Mouse (Mus musculus) liver, adult 2 months (tissue): ENCODE data around the gene Mon2. TPM values are rescaled to one million over a fixed set of nuclear protein-coding genes. Genes with fewer than 3 reads are reported as not detected.

ENCODE experiments used
- DNase-seq: peaks from one replicate; pipeline ENCODE4 v3.0.0-alpha.2; 2011; ENCODE audit warnings: low read depth, low spot score; ENCODE audit errors: extremely low read depth
- H3K27ac ChIP-seq: fragments of 200-500 bp; replicated peaks from 2 replicates; pipeline ENCODE4 v1.5.1; 2012; ENCODE audit warnings: low read depth, mild to moderate bottlenecking, control low read depth, inconsistent platforms, low read length; ENCODE audit not compliant: insufficient read depth
- H3K27me3 ChIP-seq: fragments of 200-500 bp; 2 replicates; pipeline ENCODE4 v1.6.1; 2012; ENCODE audit warnings: mild to moderate bottlenecking, moderate library complexity, low read length, inconsistent platforms; ENCODE audit not compliant: control insufficient read depth, insufficient read depth
- H3K36me3 ChIP-seq: fragments of 200-500 bp; 2 replicates; pipeline ENCODE4 v1.6.1; 2012; ENCODE audit warnings: low read length, inconsistent platforms; ENCODE audit not compliant: control insufficient read depth, insufficient read depth
- H3K4me1 ChIP-seq: fragments of 200-500 bp; 2 replicates; pipeline ENCODE4 v1.6.1; 2011; ENCODE audit warnings: low read length; ENCODE audit not compliant: control insufficient read depth, insufficient read depth
- H3K4me3 ChIP-seq: fragments of 200-500 bp; 2 replicates; pipeline ENCODE4 v1.5.1; 2011; ENCODE audit warnings: low read depth, mild to moderate bottlenecking, control low read depth, low read length, moderate library complexity; ENCODE audit not compliant: insufficient read depth
- H3K79me2 ChIP-seq: fragments of 200-500 bp; 2 replicates; pipeline ENCODE4 v1.6.1; 2012; ENCODE audit warnings: inconsistent platforms, mild to moderate bottlenecking, low read length, moderate library complexity; ENCODE audit not compliant: control insufficient read depth, insufficient read depth
- H3K9ac ChIP-seq: fragments of 200-500 bp; 2 replicates; pipeline ENCODE4 v1.6.1; 2012; ENCODE audit warnings: low read depth, mild to moderate bottlenecking, control low read depth, inconsistent platforms, low read length
- CTCF ChIP-seq: fragments of 200-500 bp; IDR thresholded peaks from 2 replicates; pipeline ENCODE4 v1.5.1; 2011; ENCODE audit warnings: low read depth, low read length, control low read depth
- POLR2A ChIP-seq: fragments of 200-500 bp; IDR thresholded peaks from 2 replicates; pipeline ENCODE4 v1.6.1; 2011; ENCODE audit warnings: low read length, control low read depth; ENCODE audit not compliant: insufficient read depth; ENCODE audit errors: extremely low read depth
- WGBS: fragments of 180-500 bp; shearing (Covaris S2); methylation state at CpG from one replicate; pipeline ENCODE4 v1.1.7; 2018; 5-methylcytosine and 5-hydroxymethylcytosine counted together
- polyA plus RNA-seq: library from polyadenylated mRNA; depleted of rRNA; stranded (reverse); fragments of >200 nt; gene quantifications from 2 replicates; pipeline ENCODE4 v1.2.3, GENCODE M21; 2012
- total RNA-seq: library from RNA; depleted of rRNA; stranded (reverse); fragments of >200 nt; gene quantifications from 2 replicates; pipeline ENCODE4 v1.2.3, GENCODE M21; 2014

The Mon2 gene
- total and polyA plus RNA-seq, 2 experiments = 35.1 to 51.8 TPM

DNA sequence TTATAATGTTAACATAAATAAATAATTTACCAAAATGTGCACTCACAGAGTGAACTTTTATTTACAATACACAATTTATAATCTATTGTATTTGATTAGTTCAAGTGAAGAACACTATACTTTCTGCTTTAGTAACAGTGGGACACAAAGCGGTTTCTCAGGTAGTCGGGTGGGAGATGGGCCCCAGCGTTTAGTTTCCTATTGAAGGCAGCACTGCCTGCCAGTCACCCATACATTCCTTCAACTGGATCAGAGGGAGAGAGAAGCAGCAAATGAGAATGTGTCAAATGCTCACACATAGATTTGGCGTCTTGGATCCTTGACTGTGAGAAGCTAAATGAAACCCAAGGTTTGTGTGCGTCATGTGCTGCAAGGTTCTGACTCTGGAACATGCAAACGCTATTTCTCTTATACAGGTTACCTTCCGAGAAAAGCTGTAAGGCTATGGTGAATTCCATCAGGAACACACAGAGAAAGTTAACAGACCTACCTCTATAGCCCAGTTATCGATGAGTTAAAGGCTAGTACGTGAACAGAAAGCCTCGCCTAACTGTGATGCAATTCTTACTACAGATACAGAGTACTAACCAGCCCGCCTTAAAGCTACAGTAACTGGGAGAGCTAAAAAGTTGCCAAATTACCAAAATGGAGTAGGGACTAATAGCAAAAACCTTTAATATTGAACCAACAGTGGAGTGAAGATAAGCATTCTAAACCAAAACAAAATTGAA is 35.9 kb upstream of the Mon2 start:
- peaks cover 3% of the 10 kb centered on the region; the same call in 1 of the 2 replicates for H3K4me1 ChIP-seq
- H3K27ac ChIP-seq = no peak overlapping the region
- H3K4me3 ChIP-seq = no peak overlapping the region
- peaks cover 32% of the 10 kb centered on the region for H3K36me3 ChIP-seq
- WGBS = 62% methylated on average over 11 of the region's 11 CpGs
- no peaks in the 10 kb centered on the region; the same call in 1 of the 2 replicates for H3K79me2 ChIP-seq
- TF ChIP-seq POLR2A (no peak), CTCF (no peak)
- H3K9ac ChIP-seq = no peak overlapping the region
- no peaks in the 10 kb centered on the region for H3K27me3 ChIP-seq
- DNase-seq = peak; percentile 57

DNA sequence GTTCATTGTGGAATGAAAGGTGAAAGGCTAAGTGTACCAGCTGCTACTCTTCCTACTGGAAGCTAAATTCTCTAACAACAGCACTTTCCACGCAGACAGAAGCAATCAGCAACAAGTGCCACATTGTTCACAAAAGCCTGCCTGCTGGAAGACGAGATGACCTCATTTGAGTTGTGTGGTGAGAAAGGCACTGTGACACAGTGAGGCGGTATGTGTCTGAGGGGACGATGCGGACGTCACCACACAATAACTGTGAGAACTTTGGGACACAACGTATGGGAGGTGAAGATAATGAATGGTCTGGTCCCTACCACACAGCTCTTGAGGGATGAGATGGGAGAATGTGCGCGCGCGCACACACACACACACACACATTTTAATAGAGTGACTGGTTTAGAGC is 34.2 kb upstream of the Mon2 start:
- 93% methylated on average over 11 of the region's 11 CpGs for WGBS
- Histone ChIP-seq H3K27me3 (no peaks in the 10 kb centered on the region), H3K4me1 (peaks cover 3% of the 10 kb centered on the region; the same call in 1 of the 2 replicates)

GRCm38 (mm10) chr10:123108527-123108926 is 32.2 kb upstream of the Mon2 start:
- Histone ChIP-seq H3K4me1 (peaks cover 3% of the 10 kb centered on the region; the same call in 1 of the 2 replicates), H3K36me3 (peaks cover 24% of the 10 kb centered on the region), H3K27me3 (no peaks in the 10 kb centered on the region), H3K79me2 (no peaks in the 10 kb centered on the region; the same call in 1 of the 2 replicates), H3K9ac (no peak overlapping the region), H3K4me3 (no peak overlapping the region), H3K27ac (no peak overlapping the region)
- no peak for DNase-seq
- no peak for TF ChIP-seq POLR2A
- no peak for TF ChIP-seq CTCF
- 82% methylated on average over 1 of the region's 1 CpGs for WGBS

More for the DNA sequence above, 34.2 kb upstream of the Mon2 start:
- H3K79me2 ChIP-seq = no peaks in the 10 kb centered on the region; the same call in 1 of the 2 replicates
- no peak overlapping the region for H3K9ac ChIP-seq
- TF ChIP-seq CTCF (no peak), POLR2A (no peak)
- DNase-seq = no peak
- H3K36me3 ChIP-seq = peaks cover 24% of the 10 kb centered on the region
- no peak overlapping the region for H3K27ac ChIP-seq
- H3K4me3 ChIP-seq = no peak overlapping the region

GRCm38 (mm10) chr10:123108121-123108520 is 31.8 kb upstream of the Mon2 start:
- no peak for DNase-seq
- 90% methylated on average over 5 of the region's 5 CpGs for WGBS
- H3K79me2 ChIP-seq = no peaks in the 10 kb centered on the region; the same call in 1 of the 2 replicates
- no peaks in the 10 kb centered on the region for H3K27me3 ChIP-seq
- no peak overlapping the region for H3K4me3 ChIP-seq
- TF ChIP-seq CTCF (no peak), POLR2A (no peak)
- H3K36me3 ChIP-seq = peaks cover 20% of the 10 kb centered on the region
- no peak overlapping the region for H3K27ac ChIP-seq
- H3K4me1 ChIP-seq = peaks cover 3% of the 10 kb centered on the region; the same call in 1 of the 2 replicates
- H3K9ac ChIP-seq = no peak overlapping the region

- no peak for DNase-seq
- H3K27ac ChIP-seq = no peak overlapping the region
- H3K27me3 ChIP-seq = no peaks in the 10 kb centered on the region
- no peaks in the 10 kb centered on the region for H3K36me3 ChIP-seq
- H3K4me3 ChIP-seq = no peak overlapping the region
- 68% methylated on average over 1 of the region's 1 CpGs for WGBS
- H3K4me1 ChIP-seq = no peaks in the 10 kb centered on the region
- TF ChIP-seq CTCF (no peak), POLR2A (no peak)
- H3K79me2 ChIP-seq = no peaks in the 10 kb centered on the region
- H3K9ac ChIP-seq = no peak overlapping the region
Measured at GRCm38 (mm10) chr10:123101303-123101702, 25.0 kb upstream of the Mon2 start.

GRCm38 (mm10) chr10:123100584-123100983 is 24.3 kb upstream of the Mon2 start:
- Histone ChIP-seq H3K27me3 (no peaks in the 10 kb centered on the region), H3K4me1 (no peaks in the 10 kb centered on the region), H3K9ac (no peak overlapping the region), H3K36me3 (no peaks in the 10 kb centered on the region), H3K27ac (no peak overlapping the region), H3K79me2 (no peaks in the 10 kb centered on the region), H3K4me3 (no peak overlapping the region)
- no peak for DNase-seq
- 53% methylated on average over 2 of the region's 2 CpGs for WGBS
- TF ChIP-seq POLR2A = no peak
- no peak for TF ChIP-seq CTCF
